Mouse (Mus musculus) neutrophil, adult 83 days (primary cell): ENCODE measurements around the gene Cdan1. TPM values are rescaled to one million over a fixed set of nuclear protein-coding genes. Genes with fewer than 3 reads are reported as not detected.

Source experiments
- total RNA-seq, 2 experiments: library from RNA; stranded (reverse); gene quantifications; one replicate each; pipeline ENCODE4 v1.2.4; 2023

Cdan1 gene
- 10 to 100 TPM; 19.0 to 22.5 TPM for total RNA-seq

DNA sequence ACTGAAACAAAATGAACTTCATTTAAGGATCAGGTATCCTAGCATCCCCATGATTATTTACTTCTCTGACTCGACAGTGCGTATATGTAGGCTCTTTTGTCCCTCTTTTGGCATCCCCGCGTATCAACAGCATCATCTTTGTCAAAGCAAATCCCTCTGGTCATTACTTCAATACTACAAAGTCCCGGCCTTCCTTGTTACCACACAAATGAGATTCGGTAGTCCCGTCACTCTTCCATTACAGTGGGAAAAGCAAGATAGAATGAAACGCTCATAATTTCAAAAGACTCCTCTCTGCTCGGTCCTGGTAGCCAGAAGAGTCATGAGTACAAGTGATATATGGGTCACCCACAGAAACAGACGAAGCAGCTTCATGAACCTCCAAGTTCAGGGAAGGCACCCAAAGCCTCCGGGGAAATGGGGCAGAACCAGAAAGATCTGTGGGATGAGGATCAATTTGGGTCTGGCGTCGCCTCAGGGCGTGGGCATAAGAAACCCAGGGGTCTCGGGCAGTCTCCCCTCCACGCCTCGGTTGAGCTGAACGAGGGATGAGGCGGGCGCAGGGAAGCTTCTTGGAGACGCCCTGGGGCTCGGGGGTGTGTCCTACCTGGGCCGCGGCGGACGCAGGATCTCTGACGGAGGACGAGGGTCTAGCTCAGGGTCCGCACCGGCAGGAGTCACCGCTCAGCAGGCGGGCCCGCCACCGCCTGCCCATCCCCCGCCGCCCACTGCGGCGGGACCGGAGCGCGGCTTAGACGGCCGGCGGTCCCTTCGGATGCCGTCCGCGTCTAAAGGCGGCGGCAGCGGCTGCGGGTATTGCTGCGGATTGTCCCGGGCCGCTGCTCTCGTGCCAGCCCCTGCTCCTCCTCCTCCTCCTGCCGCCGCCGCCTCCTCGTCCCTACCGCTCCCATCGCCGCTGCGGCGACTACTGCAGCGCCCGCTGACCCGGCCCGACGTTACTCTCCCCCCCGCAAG is at the start of gene Cdan1:
Cdan1 (minus strand) TSS at position 680 of the 975 bp plus-strand sequence.

GRCm38 (mm10) chr2:120850424-120851082 is 625 bp upstream of the Cdan1 start, which contains the start of gene Ttbk2:
Ttbk2 (minus strand) TSS chr2:120850604.

Other genes with a start within 250 kb of the Cdan1 start
- 10 to 100 TPM in 1 of 2 experiments, 1 to 10 TPM in 1; 8.8 to 11.5 TPM for gene Haus2, start 240.7 kb downstream of the Cdan1 start, total RNA-seq
- gene Lrrc57, start 240.6 kb downstream of the Cdan1 start, total RNA-seq = 10 to 100 TPM; 16.8 to 17.5 TPM
- gene Stard9, start 221.0 kb downstream of the Cdan1 start, total RNA-seq = 10 to 100 TPM; 12.3 to 19.2 TPM
- 1 to 10 TPM; 6.7 to 7.7 TPM for gene Ttbk2, start 476 bp upstream of the Cdan1 start, total RNA-seq
- 10 to 100 TPM; 24.5 to 29.2 TPM for gene Ubr1, start 120.6 kb upstream of the Cdan1 start, total RNA-seq
- gene Tmem62, start 126.9 kb upstream of the Cdan1 start, total RNA-seq = 1 to 10 TPM; 6.8 to 9.1 TPM
- gene Ccndbp1, start 158.3 kb upstream of the Cdan1 start, total RNA-seq = 10 to 100 TPM; 59.3 to 62.5 TPM
- gene Epb42, start 186.9 kb upstream of the Cdan1 start, total RNA-seq = 10 to 100 TPM; 15.1 to 17.4 TPM
- gene Tgm5, start 235.7 kb upstream of the Cdan1 start, total RNA-seq = not detected